Mouse (Mus musculus): ENCODE data around the gene Nfkbib. TPM values are rescaled to one million over a fixed set of nuclear protein-coding genes. Genes with fewer than 3 reads are reported as not detected.

The Nfkbib gene
- total RNA-seq, 2 experiments from 2014 or later = 34.8 to 36.8 TPM

DNA sequence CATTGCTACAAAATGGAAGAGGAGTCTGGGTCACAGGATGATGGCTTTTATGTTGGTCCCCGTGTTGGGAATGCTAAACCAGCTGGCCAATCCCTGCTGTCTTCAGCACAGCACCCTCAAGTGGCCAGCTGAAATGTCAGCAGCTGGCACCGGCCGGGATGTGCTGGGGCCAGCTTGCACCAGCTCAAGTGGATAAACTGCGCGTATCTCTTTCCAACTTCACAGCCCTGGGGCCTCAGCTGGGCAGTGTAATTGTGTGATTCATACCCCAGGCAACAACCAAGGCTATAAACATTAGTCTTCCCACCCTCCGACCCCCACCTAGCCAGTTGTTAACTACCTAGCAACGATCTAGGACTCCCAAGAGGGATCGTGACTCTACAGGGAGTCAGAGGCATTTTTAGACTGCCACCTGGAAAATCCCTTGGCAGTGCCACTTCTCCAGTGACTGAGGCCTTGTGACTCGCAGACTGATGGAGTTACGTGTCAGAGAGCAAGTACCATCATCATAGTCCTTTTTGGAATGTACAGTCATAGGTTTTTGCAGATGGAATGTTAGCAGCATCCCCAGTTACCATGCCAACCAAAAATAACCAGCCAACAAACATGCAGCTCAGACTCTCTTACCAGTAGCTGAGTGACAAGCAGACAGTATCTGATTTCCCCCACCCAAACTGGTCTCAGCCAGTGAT lies 39.5 kb downstream of the Nfkbib start:
- Histone ChIP-seq H3K4me3 (no peak overlapping the region), H3K27ac (peak overlapping the region; percentile 69)
- TF ChIP-seq CTCF (IDR thresholded peaks at IDR 0.05) = peak; percentile 60
- peak; percentile 39 to 41 for DNase-seq (ENCODE audit: extremely low spot score in 1 of 2, low spot score in 2 of 2)
- intact Hi-C loops (cut with DNase I) = loop anchor here (2.0 to 5.0 kb wide), 3 partner anchors 127 to 283 kb away; no protein-coding TSS in a partner anchor

DNA sequence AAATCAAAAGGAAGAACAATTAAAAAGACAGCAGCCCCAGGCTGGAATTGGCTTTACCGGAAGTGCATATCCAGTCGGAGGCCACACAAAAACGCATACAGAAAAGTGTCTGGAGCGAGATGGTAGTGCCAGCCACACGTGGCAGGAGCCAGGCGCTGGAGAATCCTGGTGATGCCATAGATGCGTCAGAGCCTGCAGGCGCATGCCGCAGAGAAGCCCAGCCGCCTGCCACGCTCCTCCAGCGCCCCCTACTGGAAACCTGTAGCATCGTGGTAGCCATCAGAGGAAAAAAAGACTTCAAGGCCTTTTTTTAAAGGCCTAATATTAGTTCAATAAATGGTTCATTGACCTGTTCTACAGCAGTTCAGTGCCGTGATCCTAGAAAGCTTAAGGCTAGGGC lies 40.7 kb downstream of the Nfkbib start:
- Histone ChIP-seq H3K27ac (peak overlapping the region; percentile 68), H3K4me3 (peak overlapping the region; percentile 32; the same call in 1 of the 2 replicates)
- intact Hi-C loops (cut with DNase I) = loop anchor here (2.0 to 5.0 kb wide), 3 partner anchors 126 to 282 kb away; no protein-coding TSS in a partner anchor
- peak; percentile 81 to 88 for DNase-seq (ENCODE audit: extremely low spot score in 1 of 2, low spot score in 2 of 2)
- TF ChIP-seq CTCF (IDR thresholded peaks at IDR 0.05) = no peak; the same call in none of the 2 replicates

DNA sequence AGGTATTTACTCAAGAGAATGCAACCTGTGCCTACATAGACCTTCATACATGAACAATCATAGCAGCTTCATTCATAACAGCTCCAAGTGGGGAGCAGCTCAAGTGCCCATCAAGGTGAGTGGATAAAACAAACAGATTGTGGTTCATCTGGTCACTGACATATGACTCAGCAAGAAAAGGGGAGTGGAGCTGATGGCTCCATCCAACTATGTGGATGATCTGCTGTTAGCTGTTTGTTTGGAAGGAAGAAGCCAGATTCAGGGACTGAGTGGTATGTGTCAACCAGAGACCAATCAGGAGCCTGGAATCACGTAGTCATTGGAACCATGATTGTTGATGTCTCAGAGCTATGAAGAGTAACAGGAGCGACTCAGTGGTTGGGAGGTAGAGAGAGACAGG lies 42.7 kb downstream of the Nfkbib start:
- no peak overlapping the region for H3K27ac ChIP-seq
- DNase-seq (ENCODE audit: extremely low spot score in 1 of 2, low spot score in 2 of 2) = no peak
- H3K4me3 ChIP-seq = no peak overlapping the region
- intact Hi-C loops (cut with DNase I) = loop anchor here (5.0 kb wide), 1 partner anchor 157 kb away; no protein-coding TSS in a partner anchor
- no peak for TF ChIP-seq CTCF (IDR thresholded peaks at IDR 0.05)

DNA sequence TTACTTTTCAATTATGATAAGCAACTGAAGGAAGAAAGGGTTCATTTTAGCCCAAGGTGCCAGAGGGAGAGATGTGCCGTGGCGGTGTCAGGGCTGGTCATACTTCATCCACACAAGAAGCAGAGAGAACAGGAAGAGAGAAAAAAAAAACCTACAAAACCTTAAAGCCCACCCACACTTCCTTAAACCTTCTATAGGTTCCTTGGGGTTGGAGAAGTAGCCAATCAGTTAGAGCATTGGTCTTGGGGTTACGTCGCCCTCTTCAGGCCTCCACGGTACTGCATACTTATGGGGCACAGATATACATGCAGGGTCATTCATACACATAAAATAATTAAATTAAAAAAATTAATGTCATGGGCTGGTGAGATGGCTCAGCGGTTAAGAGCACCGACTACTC lies 45.2 kb downstream of the Nfkbib start:
- Histone ChIP-seq H3K27ac (no peak overlapping the region), H3K4me3 (no peak overlapping the region)
- intact Hi-C loops (cut with DNase I) = no loop called here
- TF ChIP-seq CTCF (IDR thresholded peaks at IDR 0.05) = no peak; the same call in 1 of the 2 replicates
- no peak for DNase-seq (ENCODE audit: extremely low spot score in 1 of 2, low spot score in 2 of 2)

DNA sequence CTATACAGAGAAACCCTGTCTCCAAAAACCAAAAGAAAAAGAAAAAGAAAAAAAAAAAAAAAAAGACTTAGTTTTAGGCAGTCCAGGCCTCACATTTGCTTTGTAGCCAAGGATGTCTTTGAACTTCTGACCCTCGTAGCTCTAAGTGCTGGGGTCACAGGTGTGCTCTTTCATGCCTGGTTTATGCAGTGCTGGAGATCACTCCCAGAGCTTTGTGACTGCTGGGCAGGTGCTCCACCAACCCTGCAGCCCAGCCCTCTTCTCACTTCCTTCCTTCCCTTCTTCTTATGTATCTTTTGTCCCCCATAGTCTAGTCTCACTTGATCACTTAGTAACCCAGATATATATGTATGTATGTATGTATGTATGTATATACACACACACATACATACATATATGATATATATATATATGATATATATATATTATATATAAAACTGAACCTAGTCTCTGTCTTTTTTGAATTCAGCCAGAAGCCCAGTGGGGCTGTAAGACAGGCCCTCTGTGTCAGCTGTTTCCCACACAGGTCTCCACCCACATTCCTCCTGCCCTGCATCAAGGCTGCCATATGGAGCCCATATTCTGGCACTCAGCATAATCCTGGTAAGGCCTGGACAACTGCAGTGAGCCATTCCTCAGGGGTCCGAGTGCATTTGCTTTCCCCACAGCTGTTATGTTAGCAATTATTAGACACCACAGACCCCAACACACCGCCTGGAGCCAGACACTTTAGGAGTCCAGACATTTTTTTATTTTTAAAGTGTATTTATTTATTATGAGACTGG lies 46.4 kb downstream of the Nfkbib start:
- Histone ChIP-seq H3K27ac (no peak overlapping the region), H3K4me3 (no peak overlapping the region)
- DNase-seq (ENCODE audit: extremely low spot score in 1 of 2, low spot score in 2 of 2) = no peak
- intact Hi-C loops (cut with DNase I) = no loop called here
- TF ChIP-seq CTCF (IDR thresholded peaks at IDR 0.05) = no peak

DNA sequence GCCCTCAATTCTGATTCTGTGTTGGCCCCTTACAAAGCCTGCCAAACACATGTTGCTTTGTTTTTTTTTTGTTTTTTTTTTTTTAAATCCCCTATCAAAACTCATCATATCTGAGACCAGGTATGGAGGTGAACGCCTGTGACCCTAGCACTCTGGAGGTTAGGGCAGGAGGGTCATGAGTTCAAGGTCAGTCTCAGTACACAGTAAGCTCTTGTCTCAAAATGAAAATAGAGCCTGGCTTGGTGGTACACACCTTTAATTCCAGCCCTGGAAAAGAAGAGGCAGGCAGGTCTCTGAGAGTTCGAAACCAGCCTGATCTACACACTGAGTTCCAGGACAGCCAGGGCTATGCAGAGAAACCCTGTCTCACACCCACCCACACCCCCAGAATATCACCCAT lies 47.7 kb downstream of the Nfkbib start:
- TF ChIP-seq CTCF (IDR thresholded peaks at IDR 0.05) = no peak
- Histone ChIP-seq H3K4me3 (no peak overlapping the region), H3K27ac (no peak overlapping the region)
- intact Hi-C loops (cut with DNase I) = no loop called here
- no peak for DNase-seq (ENCODE audit: extremely low spot score in 1 of 2, low spot score in 2 of 2)

DNA sequence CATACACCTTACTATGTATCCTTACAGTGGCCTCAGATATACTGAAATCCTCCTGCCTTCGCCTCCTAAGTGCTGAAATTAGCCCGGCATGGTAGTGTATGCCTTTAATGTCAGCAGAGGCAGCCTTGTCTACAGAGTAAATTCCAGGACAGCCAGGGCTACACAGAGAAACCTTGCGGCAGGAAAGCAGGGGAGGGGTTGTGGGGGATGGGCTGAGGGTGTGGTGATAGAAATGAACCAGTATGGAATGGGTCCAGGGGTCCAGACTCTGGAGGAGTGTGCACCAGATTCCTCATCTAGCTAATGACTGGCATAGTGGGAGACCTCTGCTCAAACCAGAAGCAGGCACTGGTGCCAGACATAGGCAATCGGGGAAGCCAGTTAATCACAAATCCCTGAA lies 48.2 kb downstream of the Nfkbib start:
- H3K27ac ChIP-seq = no peak overlapping the region
- intact Hi-C loops (cut with DNase I) = no loop called here
- no peak for TF ChIP-seq CTCF (IDR thresholded peaks at IDR 0.05)
- H3K4me3 ChIP-seq = no peak overlapping the region
- DNase-seq (ENCODE audit: extremely low spot score in 1 of 2, low spot score in 2 of 2) = no peak

DNA sequence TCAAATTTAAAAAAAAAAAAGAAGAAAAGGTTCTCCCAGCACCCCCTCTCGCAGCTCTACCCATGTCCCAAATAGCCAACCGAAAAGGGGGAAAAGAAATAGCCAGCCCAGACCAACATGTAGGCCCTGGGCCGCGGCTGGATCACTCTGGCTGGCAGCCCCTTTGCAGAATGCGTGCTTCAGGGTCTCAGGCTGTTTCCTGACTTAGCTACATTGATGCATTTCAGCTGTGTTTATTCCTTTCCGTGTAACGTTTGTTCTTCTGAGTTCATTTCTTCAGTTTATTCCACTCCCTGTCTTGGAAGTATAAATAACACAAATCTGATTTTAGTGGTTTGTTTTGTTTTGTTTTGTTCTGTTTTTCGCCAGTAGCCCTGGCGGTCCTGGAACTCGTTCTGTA lies 49.6 kb downstream of the Nfkbib start:
- no peak for TF ChIP-seq CTCF (IDR thresholded peaks at IDR 0.05)
- intact Hi-C loops (cut with DNase I) = no loop called here
- H3K27ac ChIP-seq = no peak overlapping the region
- DNase-seq (ENCODE audit: extremely low spot score in 1 of 2, low spot score in 2 of 2) = no peak
- no peak overlapping the region for H3K4me3 ChIP-seq

DNA sequence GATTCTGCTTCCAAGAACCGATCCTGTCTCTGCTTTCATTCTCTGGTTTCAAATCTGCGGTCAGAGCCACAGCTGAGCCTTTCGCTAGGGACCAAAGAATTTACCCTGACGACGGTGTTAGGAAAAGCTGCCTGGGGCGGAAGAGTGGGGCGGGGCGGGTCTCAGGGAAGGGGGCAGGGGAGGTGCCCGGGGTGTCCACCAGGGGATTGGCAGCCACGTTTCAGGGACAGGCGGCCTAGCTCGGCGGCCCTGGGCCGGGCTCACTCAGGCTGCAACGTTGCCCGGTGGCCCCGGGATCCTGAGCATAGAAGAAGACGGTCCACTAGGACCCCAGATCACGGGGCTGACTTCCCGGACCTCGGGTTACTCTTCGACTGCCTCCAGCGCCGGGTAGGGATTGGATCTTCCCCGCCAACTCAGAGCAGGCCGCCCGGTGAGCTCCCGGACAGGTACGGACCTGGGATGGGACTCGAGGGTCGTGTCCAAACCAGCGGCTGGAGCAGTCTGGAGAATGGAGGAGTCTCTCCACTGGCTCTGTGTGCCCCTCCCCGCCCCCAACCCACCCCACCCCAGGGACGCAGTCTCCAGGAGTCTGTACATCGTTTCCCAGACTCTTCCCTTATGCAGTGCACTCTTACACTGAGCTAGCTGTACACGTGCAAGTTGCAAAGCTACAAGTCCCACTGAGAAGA lies 50.6 kb downstream of the Nfkbib start, which contains the start of gene Fbxo17:
Gene Fbxo17 (plus strand): TSS at position 215 of the 692 bp plus-strand sequence.
- peak; percentile 41 for TF ChIP-seq CTCF (IDR thresholded peaks at IDR 0.05)
- Histone ChIP-seq H3K27ac (no peak within 1 kb of the TSS), H3K4me3 (peak within 1 kb of the TSS; percentile 53)
- no peak for DNase-seq (ENCODE audit: extremely low spot score in 1 of 2, low spot score in 2 of 2)
- intact Hi-C loops (cut with DNase I) = no loop called here

DNA sequence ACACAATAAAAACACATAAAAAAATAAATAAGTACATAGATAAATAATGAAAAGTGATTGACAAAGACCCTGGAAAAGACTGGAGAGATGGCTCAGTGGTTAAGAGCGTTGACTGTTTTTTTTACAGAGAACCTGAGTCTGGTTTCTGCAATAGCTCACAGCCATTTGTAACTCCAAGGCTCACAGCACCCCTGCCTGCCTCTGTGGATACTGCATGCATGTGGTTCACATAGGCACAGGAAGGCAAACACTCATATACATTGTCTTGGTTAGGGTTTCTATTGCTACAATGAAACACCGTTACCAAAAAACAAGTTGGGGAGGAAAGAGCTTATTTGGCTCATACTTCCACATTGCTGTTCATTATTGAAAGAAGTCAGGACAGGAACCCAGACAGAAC lies 51.7 kb downstream of the Nfkbib start:
- peak; percentile 10 for TF ChIP-seq CTCF (IDR thresholded peaks at IDR 0.05)
- DNase-seq (ENCODE audit: extremely low spot score in 1 of 2, low spot score in 2 of 2) = no peak
- H3K4me3 ChIP-seq = no peak overlapping the region
- no peak overlapping the region for H3K27ac ChIP-seq
- intact Hi-C loops (cut with DNase I) = no loop called here

DNA sequence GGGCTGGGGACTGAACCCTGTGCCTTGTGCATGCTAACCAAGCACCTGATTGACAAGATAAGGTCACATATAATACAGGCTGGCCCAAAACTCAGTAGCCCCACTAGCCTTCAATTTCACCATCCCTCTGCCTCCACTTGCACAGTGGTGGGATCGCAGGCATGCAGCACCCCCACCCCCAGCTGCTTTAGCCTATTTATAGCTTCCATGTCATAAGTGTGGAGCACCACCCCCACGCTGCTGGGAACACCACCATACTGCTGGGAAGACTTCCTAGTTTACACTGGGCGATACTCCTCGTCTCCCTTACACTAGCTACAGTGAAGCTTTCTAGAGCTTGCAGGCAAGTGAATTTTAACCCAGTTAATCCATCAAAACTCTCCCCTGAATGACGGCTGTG lies 52.6 kb downstream of the Nfkbib start:
- intact Hi-C loops (cut with DNase I) = no loop called here
- peak in 1 of 2 experiments; percentile 41 for DNase-seq (ENCODE audit: extremely low spot score in 1 of 2, low spot score in 2 of 2)
- no peak overlapping the region for H3K4me3 ChIP-seq
- no peak overlapping the region for H3K27ac ChIP-seq
- no peak for TF ChIP-seq CTCF (IDR thresholded peaks at IDR 0.05)

DNA sequence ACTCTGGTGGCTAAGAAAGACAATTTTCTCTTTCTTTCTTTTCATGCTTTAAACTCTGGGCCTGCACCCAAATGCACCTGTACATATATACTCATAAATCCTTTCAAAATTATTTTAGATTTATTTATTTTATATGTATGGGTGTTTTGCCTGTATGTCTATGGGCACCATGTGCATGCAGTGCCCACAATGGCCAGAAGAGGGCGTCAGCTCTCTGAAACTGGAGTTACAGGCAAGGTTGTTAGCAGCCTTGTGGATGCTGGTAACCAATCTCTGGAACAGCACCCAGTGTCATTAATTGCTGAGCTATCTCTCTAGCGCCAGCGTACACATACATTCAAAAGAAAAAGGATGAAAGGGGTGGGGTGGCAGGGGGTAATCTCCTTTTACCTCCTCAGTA lies 56.4 kb downstream of the Nfkbib start:
- TF ChIP-seq CTCF (IDR thresholded peaks at IDR 0.05) = peak; percentile 17
- DNase-seq (ENCODE audit: extremely low spot score in 1 of 2, low spot score in 2 of 2) = no peak
- H3K4me3 ChIP-seq = no peak overlapping the region
- H3K27ac ChIP-seq = no peak overlapping the region
- intact Hi-C loops (cut with DNase I) = no loop called here
